Mouse (Mus musculus) heart, postnatal 36 days (tissue): ENCODE data around the gene Lyzl4. TPM values are rescaled to one million over a fixed set of nuclear protein-coding genes. Genes with fewer than 3 reads are reported as not detected.

Source experiments
- DNase-seq, 2 experiments: peaks; one replicate each; pipeline ENCODE4 v3.0.0; 2021 to 2022
- intact Hi-C: fragments of 180-260 bp; cut with DNase I; formaldehyde crosslinking; loops from one replicate; pipeline ENCODE4 v1.15.1; 2025
- total RNA-seq, 2 experiments: library from RNA; stranded (reverse); gene quantifications; 2 replicates each; pipeline ENCODE4 v1.2.3; 2021

The Lyzl4 gene
- total RNA-seq, 2 experiments from 2014 or later = not detected

- intact Hi-C loops = no loop called here
These were observed 15.2 kb upstream of the Lyzl4 start for GRCm38 (mm10) chr9:121657143-121657542.

GRCm38 (mm10) chr9:121656322-121656721 lies 14.4 kb upstream of the Lyzl4 start:
- intact Hi-C loops = no loop called here
- DNase-seq = no peak

More at GRCm38 (mm10) chr9:121657143-121657542, 15.2 kb upstream of the Lyzl4 start:
- no peak for DNase-seq

DNA sequence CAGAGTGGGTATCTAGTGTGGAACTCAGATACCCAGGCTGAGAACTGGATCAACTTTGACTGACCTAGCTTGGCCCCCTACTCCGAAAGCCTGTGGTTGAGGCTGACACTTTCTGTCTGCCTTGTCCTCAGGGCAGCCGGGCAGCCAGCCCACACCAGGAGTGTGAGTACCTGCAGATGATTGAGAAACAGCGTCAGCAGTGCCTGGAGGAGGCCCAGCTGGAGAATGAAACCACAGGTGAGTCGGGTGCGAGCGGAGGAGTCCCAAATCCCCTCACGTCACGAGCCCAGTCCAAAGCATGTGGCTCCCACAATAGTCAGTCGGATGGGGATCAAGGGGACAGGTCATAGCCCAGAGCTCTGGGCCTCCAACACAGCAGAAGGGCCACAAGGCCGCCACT lies 11.8 kb upstream of the Lyzl4 start:
- intact Hi-C loops = no loop called here
- DNase-seq = no peak

GRCm38 (mm10) chr9:121647026-121647425 lies 5.1 kb upstream of the Lyzl4 start:
- intact Hi-C loops = no loop called here
- DNase-seq = no peak

- intact Hi-C loops = no loop called here
- no peak for DNase-seq
These were observed 3.0 kb upstream of the Lyzl4 start for GRCm38 (mm10) chr9:121644855-121645254.

- intact Hi-C loops = loop anchor here (2.0 kb wide), 2 partner anchors 26 to 36 kb away; no protein-coding TSS in a partner anchor
These were observed 695 bp upstream of the Lyzl4 start, which contains the start of gene Vipr1 for GRCm38 (mm10) chr9:121642401-121643181. Gene Vipr1, plus strand, starts transcription at chr9:121642716.

DNA sequence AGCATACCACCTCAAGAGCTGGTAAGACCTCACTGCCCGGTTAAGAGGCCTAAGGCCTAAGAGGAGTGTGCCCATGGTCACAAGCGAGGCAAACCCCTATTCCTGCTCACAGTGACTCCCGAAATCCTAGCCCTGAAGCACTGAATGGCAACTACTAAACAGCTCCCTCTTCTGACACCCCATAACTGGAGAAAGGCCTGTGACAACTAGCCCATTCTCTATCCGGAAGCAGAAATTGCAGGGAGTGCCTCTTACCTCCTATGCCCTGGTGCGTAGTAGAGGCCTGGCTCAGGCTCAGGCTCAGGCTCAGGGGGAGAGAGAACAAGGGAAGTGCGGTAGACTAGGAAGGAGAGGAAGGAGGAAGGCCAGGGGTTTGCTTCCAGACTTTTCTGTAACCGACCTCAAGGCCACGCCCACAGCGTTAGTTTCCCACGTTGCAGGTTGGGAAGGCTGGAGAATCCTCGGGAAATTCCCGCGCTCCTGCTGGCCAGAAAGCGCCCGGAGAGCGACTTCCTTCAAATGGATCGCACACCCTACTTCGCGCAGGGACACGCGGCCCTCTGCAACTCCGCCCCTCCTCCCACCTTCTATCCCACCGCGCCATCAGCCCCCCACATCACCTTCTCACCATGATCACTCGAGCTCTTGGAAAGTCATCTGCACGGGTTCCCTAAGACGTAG lies 521 bp downstream of the Lyzl4 start:
- intact Hi-C loops = no loop called here
- DNase-seq = peak in 1 of 2 experiments; percentile 16

More at GRCm38 (mm10) chr9:121642401-121643181, 695 bp upstream of the Lyzl4 start, which contains the start of gene Vipr1:
- DNase-seq = peak; percentile 57 to 59

DNA sequence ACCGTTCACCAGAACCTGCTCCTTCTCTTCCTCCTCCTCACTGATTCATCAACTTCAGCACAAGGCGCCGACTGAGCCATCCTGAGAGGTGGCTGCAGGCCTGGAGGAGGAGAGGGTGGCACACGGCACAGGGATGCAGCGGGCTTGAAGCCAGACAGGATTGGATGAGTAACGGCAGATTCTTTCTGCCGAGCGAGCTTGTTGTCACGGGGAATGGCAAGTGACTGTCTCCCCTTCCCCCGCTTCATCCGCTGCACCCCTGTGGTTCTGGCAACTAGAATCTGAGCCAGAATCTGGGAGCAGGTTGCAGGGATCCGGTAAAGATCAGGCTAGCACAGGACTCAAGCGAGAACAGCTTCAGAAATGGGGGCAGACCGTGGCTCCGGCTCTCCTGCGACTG lies 2.1 kb downstream of the Lyzl4 start:
- intact Hi-C loops = no loop called here

GRCm38 (mm10) chr9:121635835-121636576 lies 5.9 kb downstream of the Lyzl4 start:
- intact Hi-C loops = no loop called here
- peak in 1 of 2 experiments; percentile 31 for DNase-seq

More for the DNA sequence above, 2.1 kb downstream of the Lyzl4 start:
- no peak for DNase-seq

- intact Hi-C loops = no loop called here
- no peak for DNase-seq
These were observed 8.6 kb downstream of the Lyzl4 start for GRCm38 (mm10) chr9:121633306-121633705.

GRCm38 (mm10) chr9:121632891-121633290 lies 9.0 kb downstream of the Lyzl4 start:
- intact Hi-C loops = no loop called here

GRCm38 (mm10) chr9:121631946-121632345 lies 9.9 kb downstream of the Lyzl4 start:
- peak in 1 of 2 experiments; percentile 18 for DNase-seq
- intact Hi-C loops = no loop called here

More at GRCm38 (mm10) chr9:121632891-121633290, 9.0 kb downstream of the Lyzl4 start:
- no peak for DNase-seq

DNA sequence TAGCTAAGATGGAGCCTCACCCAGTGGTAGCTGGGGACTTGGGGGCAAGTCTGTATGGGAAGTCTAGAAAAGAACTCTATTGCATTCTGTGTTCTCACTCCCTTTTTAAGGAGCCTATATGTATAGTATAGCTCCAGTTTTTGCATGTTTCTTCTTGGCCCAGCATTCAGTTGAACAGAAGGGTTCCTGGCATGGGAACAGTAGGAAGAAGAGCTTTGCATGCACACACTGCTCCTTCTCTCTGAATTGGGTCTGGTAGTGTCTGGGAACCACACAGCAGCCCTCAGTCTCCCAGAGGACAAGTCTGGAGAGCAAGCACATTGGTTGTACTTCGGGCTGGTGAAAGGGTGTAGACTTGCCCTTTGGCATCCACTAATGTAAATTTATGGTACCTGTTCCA lies 11.3 kb downstream of the Lyzl4 start:
- DNase-seq = no peak
- intact Hi-C loops = no loop called here

- no peak for DNase-seq
- intact Hi-C loops = no loop called here
These were observed 17.0 kb downstream of the Lyzl4 start for GRCm38 (mm10) chr9:121624920-121625319.

- no peak for DNase-seq
- intact Hi-C loops = no loop called here
These were observed 18.7 kb downstream of the Lyzl4 start for GRCm38 (mm10) chr9:121623235-121623634.

DNA sequence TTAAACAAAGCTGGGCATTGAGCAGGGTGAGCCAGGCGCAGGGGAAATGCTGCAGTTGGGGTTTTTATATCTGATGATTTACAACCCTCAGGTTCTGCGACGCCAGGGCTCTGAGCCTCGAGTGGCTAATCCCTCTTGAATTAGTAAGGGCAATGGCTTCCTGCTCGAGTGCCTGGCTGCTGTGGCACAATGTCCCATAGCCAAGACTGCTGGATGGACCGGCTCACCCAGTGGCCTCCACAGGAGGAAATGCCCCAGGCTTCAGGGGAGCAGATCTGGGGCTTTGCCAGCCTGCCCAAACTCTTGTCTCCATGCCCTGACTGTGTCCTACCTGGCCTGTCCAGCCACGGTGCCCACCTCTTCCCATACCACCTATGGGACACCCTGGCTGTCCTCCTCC lies 22.5 kb downstream of the Lyzl4 start:
- no peak for DNase-seq
- intact Hi-C loops = no loop called here

- DNase-seq = peak in 1 of 2 experiments; percentile 32
- intact Hi-C loops = no loop called here
These were observed 25.4 kb downstream of the Lyzl4 start for GRCm38 (mm10) chr9:121616471-121616870.

GRCm38 (mm10) chr9:121614241-121614757 lies 27.6 kb downstream of the Lyzl4 start:
- no peak for DNase-seq
- intact Hi-C loops = no loop called here

DNA sequence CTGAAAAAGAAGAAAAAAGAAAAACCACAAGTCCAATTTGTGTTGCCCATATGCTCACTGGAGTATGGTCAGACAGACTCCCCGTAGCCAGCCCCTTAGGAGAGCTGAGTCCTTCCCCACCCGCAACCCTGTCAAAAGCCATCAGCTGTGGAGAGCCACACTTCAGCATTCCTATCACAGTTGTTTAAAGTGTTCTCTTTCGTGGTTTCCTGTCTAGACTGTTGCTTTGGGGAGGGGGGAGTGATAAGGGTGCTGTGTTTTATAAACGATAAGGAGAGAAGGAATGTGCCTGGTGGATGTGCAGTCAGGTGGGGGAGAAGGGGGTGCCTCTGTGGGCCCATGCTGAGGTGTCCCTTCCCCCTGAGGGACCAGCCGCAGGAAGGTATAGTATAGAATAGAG lies 28.7 kb downstream of the Lyzl4 start:
- no peak for DNase-seq
- intact Hi-C loops = no loop called here

GRCm38 (mm10) chr9:121609381-121609780 lies 32.5 kb downstream of the Lyzl4 start:
- intact Hi-C loops = loop anchor here (5.0 kb wide), 1 partner anchor 227 kb away; no protein-coding TSS in a partner anchor
- no peak for DNase-seq
